Comparison of ENCODE assay signal across 31 mouse cellular contexts in the genomic region with DNA sequence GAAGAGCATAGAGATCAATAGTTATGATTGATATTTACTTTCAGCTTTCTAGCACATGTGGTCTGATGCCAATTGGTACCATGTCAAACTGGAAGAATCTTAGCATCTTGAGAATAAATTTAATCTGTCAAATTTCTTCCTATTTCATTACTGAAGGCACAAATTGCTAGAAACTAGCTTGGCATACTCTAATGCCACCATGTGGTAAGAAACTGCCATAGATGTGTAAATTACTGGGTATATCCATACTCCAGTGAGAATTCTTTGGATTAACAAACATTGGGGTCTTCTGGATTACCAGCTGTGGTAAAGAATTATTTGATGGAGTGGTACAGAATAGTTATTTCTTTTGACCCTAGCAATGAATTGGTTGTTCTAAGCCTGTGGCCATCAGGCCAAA. TPM values are rescaled to one million over a fixed set of nuclear protein-coding genes. Genes with fewer than 3 reads are reported as not detected.
DNase-seq lines count a peak whose midpoint lies in the region; ATAC-seq and TF ChIP-seq lines count a peak whose summit lies in the region.
"Had no signal": no experiment of that assay in that cellular context is flagged by ENCODE, and none has a peak within 500 bp of the region (broad histone marks: within the 10 kb centered on the region; RNA-seq: fewer than 3 reads in every experiment).

No protein-coding gene starts in this region.

- no peak overlapping the region for H3K27ac ChIP-seq in forebrain, postnatal 0 days (ENCODE audit: low read depth, low read length)
- no peak overlapping the region for H3K27ac ChIP-seq in forebrain, embryonic 16.5 days (ENCODE audit: low read length)
- H3K27ac ChIP-seq in kidney, postnatal 0 days, result no peak overlapping the region
- no peak overlapping the region for H3K27ac ChIP-seq in midbrain, postnatal 0 days (ENCODE audit: low read depth, low read length)
- H3K27ac ChIP-seq in midbrain, embryonic 10.5 days (replicated peaks), result no peak overlapping the region
- H3K27ac ChIP-seq: embryonic facial prominence, embryonic 12.5 days; hindbrain, embryonic 14.5 days; neural tube, embryonic 12.5 days had no signal

- H3K4me1 ChIP-seq in forebrain, postnatal 0 days (ENCODE audit: insufficient read depth), result no peaks in the 10 kb centered on the region
- no peaks in the 10 kb centered on the region for H3K4me1 ChIP-seq in forebrain, embryonic 16.5 days (replicated peaks; ENCODE audit: control insufficient read depth, insufficient read depth, low read length)
- H3K4me1 ChIP-seq in kidney, postnatal 0 days (replicated peaks; ENCODE audit: insufficient read depth, low read length), result no peaks in the 10 kb centered on the region
- no peaks in the 10 kb centered on the region for H3K4me1 ChIP-seq in midbrain, postnatal 0 days (ENCODE audit: insufficient read depth, low read length)
- H3K4me1 ChIP-seq in midbrain, embryonic 10.5 days, result no peaks in the 10 kb centered on the region
- H3K4me1 ChIP-seq: embryonic facial prominence, embryonic 12.5 days; neural tube, embryonic 12.5 days had no signal

- no peaks in the 10 kb centered on the region for H3K9me3 ChIP-seq in forebrain, postnatal 0 days (ENCODE audit: low read length)
- no peaks in the 10 kb centered on the region for H3K9me3 ChIP-seq in forebrain, embryonic 16.5 days (ENCODE audit: control insufficient read depth, low read length)
- no peaks in the 10 kb centered on the region for H3K9me3 ChIP-seq in kidney, postnatal 0 days (replicated peaks; ENCODE audit: low read length)
- H3K9me3 ChIP-seq in midbrain, postnatal 0 days (ENCODE audit: low read length), result no peaks in the 10 kb centered on the region
- no peaks in the 10 kb centered on the region for H3K9me3 ChIP-seq in midbrain, embryonic 10.5 days (replicated peaks)
- H3K9me3 ChIP-seq: embryonic facial prominence, embryonic 12.5 days; G1E; neural tube, embryonic 12.5 days had no signal

- DNase-seq in forebrain, postnatal 0 days, result peak; percentile 17
- no peak for DNase-seq in kidney, postnatal 0 days (ENCODE audit: low spot score)
- no peak for DNase-seq in kidney, postnatal 25 days
- peak; percentile 16 for DNase-seq in midbrain, postnatal 0 days (ENCODE audit: low spot score)
- DNase-seq in midbrain, embryonic 10.5 days (ENCODE audit: low spot score), result no peak
- DNase-seq in telencephalon, adult 2 months (ENCODE audit: low read depth, low spot score), result peak; percentile 1
- no peak for DNase-seq in spleen, postnatal 14 days (ENCODE audit: low spot score in 2 of 2)
- DNase-seq: adrenal gland, postnatal 14 days; gastrocnemius, postnatal 14 days; heart, adult 11 months; heart, postnatal 36 days; kidney, adult 9 months; kidney, postnatal 36 days; layer of hippocampus, adult 9-11 months; thymus, postnatal 25 days had no signal

- no peaks in the 10 kb centered on the region for H3K36me3 ChIP-seq in forebrain, postnatal 0 days (ENCODE audit: insufficient read depth)
- no peaks in the 10 kb centered on the region for H3K36me3 ChIP-seq in forebrain, embryonic 16.5 days (ENCODE audit: control insufficient read depth, insufficient read depth)
- H3K36me3 ChIP-seq in kidney, postnatal 0 days (ENCODE audit: insufficient read depth, low read length), result no peaks in the 10 kb centered on the region
- H3K36me3 ChIP-seq in midbrain, postnatal 0 days (ENCODE audit: insufficient read depth, low read length), result no peaks in the 10 kb centered on the region
- H3K36me3 ChIP-seq in midbrain, embryonic 10.5 days, result no peaks in the 10 kb centered on the region
- H3K36me3 ChIP-seq: embryonic facial prominence, embryonic 12.5 days; G1E; neural tube, embryonic 12.5 days had no signal

- peak; percentile 50 for TF ChIP-seq CTCF in forebrain, postnatal 0 days (IDR thresholded peaks at IDR 0.05; ENCODE audit: low read depth)
- peak; percentile 43; the same call in 1 of the 2 replicates for TF ChIP-seq CTCF in kidney, postnatal 0 days (IDR thresholded peaks at IDR 0.05; ENCODE audit: low read depth)
- peak; percentile 55 for TF ChIP-seq CTCF in midbrain, postnatal 0 days (IDR thresholded peaks at IDR 0.05)

- no peak for ATAC-seq in forebrain, postnatal 0 days
- ATAC-seq in forebrain, embryonic 16.5 days, result no peak
- no peak for ATAC-seq in kidney, postnatal 0 days (replicated peaks; ENCODE audit: low FRiP score, low read depth)
- ATAC-seq in midbrain, postnatal 0 days (ENCODE audit: low FRiP score), result no peak
- ATAC-seq: lung, postnatal 0 days had no signal

- H3K27me3 ChIP-seq in forebrain, postnatal 0 days (ENCODE audit: insufficient read depth, low read length), result no peaks in the 10 kb centered on the region
- H3K27me3 ChIP-seq in forebrain, embryonic 16.5 days (replicated peaks; ENCODE audit: control insufficient read depth, insufficient read depth, low read length), result no peaks in the 10 kb centered on the region
- H3K27me3 ChIP-seq in kidney, postnatal 0 days (ENCODE audit: insufficient read depth, low read length), result no peaks in the 10 kb centered on the region
- no peaks in the 10 kb centered on the region for H3K27me3 ChIP-seq in midbrain, postnatal 0 days (ENCODE audit: insufficient read depth, low read length)
- H3K27me3 ChIP-seq in midbrain, embryonic 10.5 days (ENCODE audit: low read depth, poor library complexity, severe bottlenecking), result no peaks in the 10 kb centered on the region
- H3K27me3 ChIP-seq: embryonic facial prominence, embryonic 12.5 days; neural tube, embryonic 12.5 days had no signal

- no peak overlapping the region for H3K4me2 ChIP-seq in forebrain, postnatal 0 days (ENCODE audit: low read depth)
- no peak overlapping the region for H3K4me2 ChIP-seq in forebrain, embryonic 16.5 days (ENCODE audit: low read length)
- no peak overlapping the region for H3K4me2 ChIP-seq in kidney, postnatal 0 days (ENCODE audit: low read length)
- H3K4me2 ChIP-seq in midbrain, postnatal 0 days (ENCODE audit: low read depth, low read length, poor library complexity, severe bottlenecking), result no peak overlapping the region
- H3K4me2 ChIP-seq: embryonic facial prominence, embryonic 12.5 days; hindbrain, embryonic 14.5 days; midbrain, embryonic 11.5 days; neural tube, embryonic 12.5 days had no signal

- no peak overlapping the region for H3K9ac ChIP-seq in forebrain, postnatal 0 days
- H3K9ac ChIP-seq in forebrain, embryonic 16.5 days (replicated peaks; ENCODE audit: low read depth, low read length), result no peak overlapping the region
- no peak overlapping the region for H3K9ac ChIP-seq in kidney, postnatal 0 days (ENCODE audit: low read depth, low read length)
- H3K9ac ChIP-seq in midbrain, postnatal 0 days (replicated peaks; ENCODE audit: low read length, poor library complexity, severe bottlenecking), result no peak overlapping the region
- H3K9ac ChIP-seq: embryonic facial prominence, embryonic 12.5 days; hindbrain, embryonic 14.5 days; neural tube, embryonic 12.5 days had no signal

- H3K4me3 ChIP-seq in forebrain, postnatal 0 days (ENCODE audit: low read depth, low read length), result no peak overlapping the region
- no peak overlapping the region for H3K4me3 ChIP-seq in forebrain, embryonic 16.5 days (replicated peaks; ENCODE audit: low read length)
- no peak overlapping the region for H3K4me3 ChIP-seq in kidney, postnatal 0 days (replicated peaks; ENCODE audit: low read depth, low read length)
- no peak overlapping the region for H3K4me3 ChIP-seq in midbrain, postnatal 0 days (ENCODE audit: low read depth, low read length)
- H3K4me3 ChIP-seq in midbrain, embryonic 10.5 days, result no peak overlapping the region
- H3K4me3 ChIP-seq: embryonic facial prominence, embryonic 12.5 days; neural tube, embryonic 12.5 days had no signal

RNA-seq across cellular contexts. Expression of a gene that starts 17.3 kb away (rescaled TPM):
- 0.15 TPM in 1 of 2 replicates, not detected in the other for total RNA-seq in forebrain, postnatal 0 days (2014; rRNA removed)
- not detected in 2 replicates for polyA plus RNA-seq in forebrain, postnatal 0 days (2015; fragmentation: Nextera tagmentation; extraction: Ambion mirVana)
- polyA plus RNA-seq in forebrain, embryonic 16.5 days (2015; fragmentation: Nextera tagmentation; extraction: Ambion mirVana), result not detected in 2 replicates
- polyA plus RNA-seq in kidney, postnatal 0 days (2015; fragmentation: Nextera tagmentation; extraction: Ambion mirVana), result not detected in 2 replicates
- total RNA-seq in midbrain, postnatal 0 days (2014; rRNA removed), result not detected in 2 replicates
- 0.02 TPM in 1 of 2 replicates, not detected in the other for polyA plus RNA-seq in midbrain, postnatal 0 days (2015; fragmentation: Nextera tagmentation; extraction: Ambion mirVana)
- not detected in 2 replicates for polyA plus RNA-seq in midbrain, embryonic 10.5 days (2016; fragmentation: Nextera tagmentation; extraction: Ambion mirVana)
- total RNA-seq: adrenal gland, postnatal 14 days; gastrocnemius, postnatal 14 days; heart, postnatal 36 days; left cerebral cortex, adult 18-20 months; liver, adult 2 months had no signal
- polyA plus RNA-seq: embryonic facial prominence, embryonic 12.5 days; forebrain, embryonic 11.5 days; G1E; heart, embryonic 14.5 days; intestine, embryonic 14.5 days; limb, embryonic 11.5 days; liver, adult 2 months; liver, embryonic 16.5 days; lung, postnatal 0 days; midbrain, embryonic 11.5 days; neural tube, embryonic 12.5 days; spleen, adult 2 months; stomach, embryonic 14.5 days had no signal

Comparison
In these comparisons a context has a peak if more than half of its experiments do, and no peak if none do; other contexts are left out.
1. DNase-seq: peak in forebrain, postnatal 0 days (single experiment), midbrain, postnatal 0 days (single experiment) and telencephalon, adult 2 months (single experiment); none in kidney, postnatal 0 days (single experiment), kidney, postnatal 25 days (0 of 2), midbrain, embryonic 10.5 days (single experiment) and spleen, postnatal 14 days (0 of 2).
2. Peak in every context shown above with its lines, with median percentiles within 50 percentile points of each other: CTCF ChIP-seq.